Mouse (Mus musculus) neural tube, embryonic 11.5 days (tissue): ENCODE measurements around the gene Slc2a12. TPM values are rescaled to one million over a fixed set of nuclear protein-coding genes. Genes with fewer than 3 reads are reported as not detected.

Experiments
- ATAC-seq: fragments of 200-750 bp; cut with Nextera tagmentation; 2 replicates; pipeline ENCODE4 v1.8.0; 2017; ENCODE audit warnings: moderate number of reproducible peaks, mild to moderate bottlenecking, moderate TSS enrichment, moderate library complexity; ENCODE audit not compliant: insufficient read depth, low FRiP score, low TSS enrichment
- DNase-seq: peaks from one replicate; pipeline ENCODE4 v3.0.0-alpha.2; 2015; ENCODE audit warnings: low spot score
- H3K27ac ChIP-seq: fragments of 300-500 bp; sonication (generic); 2 replicates; pipeline ENCODE4 v1.5.1; 2014; ENCODE audit warnings: low read depth, mild to moderate bottlenecking, low read length
- H3K27me3 ChIP-seq: fragments of 300-500 bp; sonication (generic); 2 replicates; pipeline ENCODE4 v1.6.1; 2014; ENCODE audit warnings: mild to moderate bottlenecking, low read length, mixed read lengths; ENCODE audit not compliant: control insufficient read depth, insufficient read depth
- H3K36me3 ChIP-seq: fragments of 300-500 bp; sonication (generic); 2 replicates; pipeline ENCODE4 v1.6.1; 2014; ENCODE audit warnings: mild to moderate bottlenecking, low read length, moderate library complexity, mixed read lengths; ENCODE audit not compliant: control insufficient read depth, insufficient read depth
- H3K4me1 ChIP-seq: fragments of 300-500 bp; sonication (generic); 2 replicates; pipeline ENCODE4 v1.6.1; 2014; ENCODE audit warnings: low read length, mixed read lengths; ENCODE audit not compliant: control insufficient read depth, insufficient read depth
- H3K4me2 ChIP-seq: fragments of 300-500 bp; sonication (generic); 2 replicates; pipeline ENCODE4 v1.6.1; 2014; ENCODE audit warnings: low read depth, mild to moderate bottlenecking, moderate library complexity
- H3K4me3 ChIP-seq: fragments of 300-500 bp; sonication (generic); 2 replicates; pipeline ENCODE4 v1.5.1; 2014; ENCODE audit warnings: low read depth, low read length
- H3K9ac ChIP-seq: fragments of 300-500 bp; sonication (generic); 2 replicates; pipeline ENCODE4 v1.6.1; 2014; ENCODE audit warnings: mild to moderate bottlenecking, low read length
- H3K9me3 ChIP-seq: fragments of 300-500 bp; sonication (generic); 2 replicates; pipeline ENCODE4 v1.6.1; 2016; ENCODE audit warnings: low read length; ENCODE audit not compliant: control insufficient read depth
- WGBS: fragments of 180-500 bp; shearing (Covaris S2); extraction: QIAGEN DNeasy Blood & Tissue Kit; methylation state at CpG from one replicate; pipeline ENCODE4 v1.1.7; 2014; 5-methylcytosine and 5-hydroxymethylcytosine counted together
- polyA plus RNA-seq: library from polyadenylated mRNA; unstranded; fragments of >200 nt; fragmentation: Nextera tagmentation; extraction: Ambion mirVana; gene quantifications from 2 replicates; pipeline ENCODE4 v1.2.1, GENCODE M21; 2014

The Slc2a12 gene
- polyA plus RNA-seq: 0.86 and 1.7 TPM in 2 replicates

- H3K4me1 ChIP-seq: no peaks in the 10 kb centered on the region
- no peaks in the 10 kb centered on the region for H3K36me3 ChIP-seq
- H3K9ac ChIP-seq: peak within 1 kb of the TSS; percentile 54
- ATAC-seq (peak; percentile 85), DNase-seq (peak; percentile 61)
- H3K4me2 ChIP-seq: peak within 1 kb of the TSS; percentile 73
- H3K9me3 ChIP-seq: no peaks in the 10 kb centered on the region
- no peak within 1 kb of the TSS for H3K27ac ChIP-seq
- H3K27me3 ChIP-seq: no peaks in the 10 kb centered on the region
- WGBS: 4% methylated on average over 40 of the region's 40 CpGs
- peak within 1 kb of the TSS; percentile 40 for H3K4me3 ChIP-seq
Measured at GRCm38 (mm10) chr10:22644853-22645491, at the start of gene Slc2a12. TSS of gene Slc2a12 (plus strand) at chr10:22645011.

GRCm38 (mm10) chr10:22598908-22599480, 45.8 kb upstream of the Slc2a12 start:
- no peaks in the 10 kb centered on the region for H3K27me3 ChIP-seq
- H3K27ac ChIP-seq: no peak overlapping the region
- H3K9me3 ChIP-seq: no peaks in the 10 kb centered on the region
- H3K4me1 ChIP-seq: no peaks in the 10 kb centered on the region
- no peak overlapping the region for H3K9ac ChIP-seq
- ATAC-seq (no peak), DNase-seq (no peak)
- no peak overlapping the region for H3K4me2 ChIP-seq
- no peaks in the 10 kb centered on the region for H3K36me3 ChIP-seq
- no peak overlapping the region for H3K4me3 ChIP-seq
- 93% methylated on average over 8 of the region's 8 CpGs for WGBS

GRCm38 (mm10) chr10:22601046-22601445, 43.8 kb upstream of the Slc2a12 start:
- Histone ChIP-seq H3K9ac (no peak overlapping the region), H3K4me1 (no peaks in the 10 kb centered on the region), H3K36me3 (no peaks in the 10 kb centered on the region), H3K4me3 (no peak overlapping the region), H3K4me2 (no peak overlapping the region), H3K27me3 (no peaks in the 10 kb centered on the region), H3K9me3 (no peaks in the 10 kb centered on the region), H3K27ac (no peak overlapping the region)
- WGBS: 91% methylated on average over 6 of the region's 6 CpGs
- no peak for DNase-seq
- ATAC-seq: no peak

- Histone ChIP-seq H3K36me3 (no peaks in the 10 kb centered on the region), H3K4me1 (no peaks in the 10 kb centered on the region)
- ATAC-seq: no peak
Measured at GRCm38 (mm10) chr10:22604801-22605200, 40.0 kb upstream of the Slc2a12 start.

GRCm38 (mm10) chr10:22608273-22608672, 36.5 kb upstream of the Slc2a12 start:
- H3K9me3 ChIP-seq: no peaks in the 10 kb centered on the region
- H3K27me3 ChIP-seq: no peaks in the 10 kb centered on the region
- H3K36me3 ChIP-seq: no peaks in the 10 kb centered on the region
- DNase-seq (no peak), ATAC-seq (0 out of 2 replicates have a peak, but pooled peaks have one; percentile 7)
- 62% methylated on average over 5 of the region's 5 CpGs for WGBS
- H3K9ac ChIP-seq: no peak overlapping the region
- no peak overlapping the region for H3K27ac ChIP-seq
- H3K4me1 ChIP-seq: no peaks in the 10 kb centered on the region
- H3K4me3 ChIP-seq: no peak overlapping the region
- no peak overlapping the region for H3K4me2 ChIP-seq

More at GRCm38 (mm10) chr10:22604801-22605200, 40.0 kb upstream of the Slc2a12 start:
- Histone ChIP-seq H3K27ac (no peak overlapping the region), H3K9me3 (no peaks in the 10 kb centered on the region), H3K9ac (no peak overlapping the region), H3K27me3 (no peaks in the 10 kb centered on the region), H3K4me2 (no peak overlapping the region), H3K4me3 (no peak overlapping the region)
- WGBS: 91% methylated on average over 2 of the region's 2 CpGs
- no peak for DNase-seq

GRCm38 (mm10) chr10:22608799-22609357, 35.9 kb upstream of the Slc2a12 start:
- no peaks in the 10 kb centered on the region for H3K27me3 ChIP-seq
- H3K4me1 ChIP-seq: no peaks in the 10 kb centered on the region
- peak overlapping the region; percentile 24 for H3K4me2 ChIP-seq
- peak overlapping the region; percentile 19 for H3K9ac ChIP-seq
- no peaks in the 10 kb centered on the region for H3K36me3 ChIP-seq
- H3K9me3 ChIP-seq: no peaks in the 10 kb centered on the region
- H3K4me3 ChIP-seq: no peak overlapping the region
- H3K27ac ChIP-seq: no peak overlapping the region; the same call in 1 of the 2 replicates
- DNase-seq (peak; percentile 70), ATAC-seq (peak; percentile 76)
- 4% methylated on average over 11 of the region's 11 CpGs for WGBS

GRCm38 (mm10) chr10:22613301-22613700, 31.5 kb upstream of the Slc2a12 start:
- Histone ChIP-seq H3K36me3 (no peaks in the 10 kb centered on the region), H3K9ac (no peak overlapping the region), H3K27ac (no peak overlapping the region), H3K9me3 (no peaks in the 10 kb centered on the region), H3K4me2 (no peak overlapping the region), H3K27me3 (no peaks in the 10 kb centered on the region), H3K4me3 (no peak overlapping the region), H3K4me1 (no peaks in the 10 kb centered on the region)
- 84% methylated on average over 5 of the region's 5 CpGs for WGBS
- DNase-seq (no peak), ATAC-seq (no peak)

GRCm38 (mm10) chr10:22614554-22614953, 30.3 kb upstream of the Slc2a12 start:
- H3K4me3 ChIP-seq: no peak overlapping the region
- no peak overlapping the region for H3K4me2 ChIP-seq
- H3K9me3 ChIP-seq: no peaks in the 10 kb centered on the region
- no peak overlapping the region for H3K27ac ChIP-seq
- H3K36me3 ChIP-seq: no peaks in the 10 kb centered on the region
- no peak overlapping the region for H3K9ac ChIP-seq
- no peaks in the 10 kb centered on the region for H3K27me3 ChIP-seq
- WGBS: 90% methylated on average over 8 of the region's 8 CpGs
- no peaks in the 10 kb centered on the region for H3K4me1 ChIP-seq
- DNase-seq (no peak), ATAC-seq (no peak)

GRCm38 (mm10) chr10:22615309-22615708, 29.5 kb upstream of the Slc2a12 start:
- Histone ChIP-seq H3K9me3 (no peaks in the 10 kb centered on the region), H3K27ac (no peak overlapping the region), H3K27me3 (no peaks in the 10 kb centered on the region), H3K4me2 (no peak overlapping the region), H3K36me3 (no peaks in the 10 kb centered on the region), H3K4me3 (no peak overlapping the region), H3K9ac (no peak overlapping the region), H3K4me1 (no peaks in the 10 kb centered on the region)
- DNase-seq: no peak
- 58% methylated on average over 10 of the region's 10 CpGs for WGBS
- no peak for ATAC-seq
